Mouse (Mus musculus) liver, embryonic 14.5 days (tissue): ENCODE measurements at regions not wholly inside any gene's neighbourhood (a gene's known extent, or its start where the extent isn't known, plus 50 kb on each side); places are given as distances from the start of the nearest gene placed in this dataset.

Source experiments
- ATAC-seq: fragments of 200-750 bp; cut with Nextera tagmentation; 2 replicates; pipeline ENCODE4 v1.8.0; 2017; ENCODE audit warnings: moderate number of reproducible peaks, mild to moderate bottlenecking, moderate library complexity; ENCODE audit not compliant: insufficient read depth
- DNase-seq, 3 experiments: peaks; one replicate each; pipeline ENCODE4 v3.0.0-alpha.2; 2012 to 2013; ENCODE audit warnings: low read depth in 3 of 3, low spot score in 3 of 3
- H3K27ac ChIP-seq: fragments of 300-500 bp; sonication (generic); 2 replicates; pipeline ENCODE4 v1.5.1; 2014; ENCODE audit warnings: moderate library complexity, mild to moderate bottlenecking, control low read depth, inconsistent platforms
- H3K27me3 ChIP-seq: fragments of 300-500 bp; sonication (generic); 2 replicates; pipeline ENCODE4 v1.6.1; 2014; ENCODE audit warnings: mild to moderate bottlenecking, low read length, moderate library complexity; ENCODE audit not compliant: control insufficient read depth, insufficient read depth
- H3K36me3 ChIP-seq: fragments of 300-500 bp; sonication (generic); replicated peaks from 2 replicates; pipeline ENCODE4 v1.6.1; 2014; ENCODE audit warnings: low read depth; ENCODE audit not compliant: control insufficient read depth, insufficient read depth
- H3K4me1 ChIP-seq, 2 experiments: fragments of 200-500 bp in 1 of 2; fragments of 300-500 bp in 1 of 2; sonication (generic) in 1 of 2; replicated peaks; 2 replicates each; pipeline ENCODE4 v1.6.1; 2012 to 2014; ENCODE audit warnings: antibody characterized with exemption in 1 of 2, inconsistent platforms in 1 of 2, low read length in 1 of 2; ENCODE audit not compliant: control insufficient read depth in 2 of 2, insufficient read depth in 2 of 2
- H3K4me2 ChIP-seq: fragments of 300-500 bp; sonication (generic); 2 replicates; pipeline ENCODE4 v1.6.1; 2014; ENCODE audit warnings: low read depth, mild to moderate bottlenecking, control low read depth, moderate library complexity
- H3K4me3 ChIP-seq, 2 experiments: fragments of 200-500 bp in 1 of 2; fragments of 300-500 bp in 1 of 2; sonication (generic) in 1 of 2; 2 replicates each; pipeline ENCODE4 v1.5.1; 2012 to 2014; ENCODE audit warnings: low read depth in 2 of 2, low read length in 2 of 2, mild to moderate bottlenecking in 2 of 2, control low read depth in 1 of 2, inconsistent platforms in 1 of 2, moderate library complexity in 1 of 2; ENCODE audit not compliant: insufficient read depth in 1 of 2
- H3K9ac ChIP-seq: fragments of 300-500 bp; sonication (generic); replicated peaks from 2 replicates; pipeline ENCODE4 v1.6.1; 2014; ENCODE audit warnings: mild to moderate bottlenecking, control low read depth, moderate library complexity
- H3K9me3 ChIP-seq: fragments of 300-500 bp; sonication (generic); 2 replicates; pipeline ENCODE4 v1.6.1; 2016; ENCODE audit warnings: low read length, mixed read lengths; ENCODE audit not compliant: control insufficient read depth
- CTCF ChIP-seq: IDR thresholded peaks from 2 replicates; pipeline ENCODE4 v1.5.1; 2016; ENCODE audit warnings: antibody characterized with exemption, low read depth, control low read depth
- EP300 ChIP-seq: IDR thresholded peaks from 2 replicates; pipeline ENCODE4 v1.6.1; 2016; ENCODE audit warnings: antibody characterized with exemption, low read depth
- WGBS: fragments of 180-500 bp; shearing (Covaris S2); extraction: QIAGEN DNeasy Blood & Tissue Kit; methylation state at CpG from one replicate; pipeline ENCODE4 v1.1.7; 2014; ENCODE audit not compliant: insufficient replicate concordance; 5-methylcytosine and 5-hydroxymethylcytosine counted together

DNA sequence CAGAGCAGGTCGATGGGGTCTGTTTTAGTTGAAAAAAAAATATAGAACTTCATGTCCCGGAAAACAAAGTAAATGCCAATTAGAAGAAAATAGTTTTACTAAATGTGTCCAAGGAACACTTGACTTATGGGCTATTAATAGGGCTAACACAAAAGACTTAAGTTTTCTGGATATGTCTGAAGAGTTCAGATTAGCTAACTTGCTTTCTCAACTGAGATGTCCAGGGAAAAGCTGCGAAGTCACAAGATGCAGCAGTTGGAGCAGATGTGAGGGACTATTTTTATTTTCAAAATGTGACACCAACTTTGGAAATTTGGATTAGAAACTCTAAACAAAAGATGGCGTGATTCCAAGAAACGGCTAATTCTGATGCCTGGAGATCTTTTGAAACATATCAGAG lies 593.2 kb upstream of the Nrp1 start:
- no peak overlapping the region for H3K4me3 ChIP-seq
- DNase-seq (no peak), ATAC-seq (no peak)
- H3K4me2 ChIP-seq, result no peak overlapping the region
- H3K9me3 ChIP-seq, result no peaks in the 10 kb centered on the region
- no peak for TF ChIP-seq EP300
- TF ChIP-seq CTCF, result no peak
- H3K36me3 ChIP-seq, result no peaks in the 10 kb centered on the region
- H3K4me1 ChIP-seq, result no peaks in the 10 kb centered on the region
- WGBS, result 56% methylated on average over 5 of the region's 5 CpGs
- H3K9ac ChIP-seq, result no peak overlapping the region
- no peak overlapping the region for H3K27ac ChIP-seq
- no peaks in the 10 kb centered on the region for H3K27me3 ChIP-seq

DNA sequence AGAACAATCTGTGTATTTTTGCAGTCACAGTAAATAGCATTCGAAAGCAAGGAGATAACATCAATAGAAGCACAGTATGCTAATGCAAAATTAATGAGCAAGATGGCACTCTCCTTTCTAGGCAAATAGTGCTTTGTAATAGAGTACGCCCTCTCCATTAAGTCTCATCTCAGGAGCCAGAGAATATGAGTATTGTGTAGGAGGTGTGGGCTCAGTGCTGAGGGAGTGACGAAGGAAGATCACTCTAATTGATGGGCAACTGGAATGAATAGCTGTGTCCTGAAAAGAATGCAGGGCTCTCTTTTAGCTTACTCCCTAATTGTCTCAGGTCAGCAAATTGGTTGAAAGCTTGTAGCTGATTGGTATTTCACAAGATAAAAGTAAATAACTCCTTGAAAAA lies 590.1 kb upstream of the Nrp1 start:
- 57% methylated on average over 3 of the region's 3 CpGs for WGBS
- no peaks in the 10 kb centered on the region for H3K4me1 ChIP-seq

DNA sequence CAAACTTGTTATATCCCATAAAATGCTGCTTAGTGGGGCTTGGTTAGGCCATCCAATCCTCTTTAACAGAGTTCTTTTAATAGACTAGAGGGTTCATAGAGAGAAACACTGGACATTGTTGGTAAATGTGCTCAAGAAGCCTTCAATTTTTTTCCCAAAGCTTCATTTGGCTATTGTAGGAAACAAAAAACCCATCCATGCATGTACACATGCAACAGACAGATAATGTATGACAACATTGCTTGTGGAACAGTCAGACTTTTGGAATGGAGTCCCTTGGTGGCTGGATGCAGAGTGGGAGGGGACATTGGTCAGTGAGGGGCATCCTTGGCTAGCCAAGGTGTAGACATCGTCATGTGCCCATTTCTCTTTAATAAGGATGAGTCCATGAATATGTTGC lies 588.8 kb upstream of the Nrp1 start:
- no peak overlapping the region for H3K4me3 ChIP-seq
- no peaks in the 10 kb centered on the region for H3K27me3 ChIP-seq
- H3K9me3 ChIP-seq, result no peaks in the 10 kb centered on the region
- no peaks in the 10 kb centered on the region for H3K4me1 ChIP-seq
- DNase-seq (no peak), ATAC-seq (no peak)
- H3K36me3 ChIP-seq, result no peaks in the 10 kb centered on the region
- no peak overlapping the region for H3K27ac ChIP-seq
- 63% methylated on average over 1 of the region's 1 CpGs for WGBS
- H3K4me2 ChIP-seq, result no peak overlapping the region
- no peak overlapping the region for H3K9ac ChIP-seq
- no peak for TF ChIP-seq EP300
- TF ChIP-seq CTCF, result no peak

More for the DNA sequence above, 590.1 kb upstream of the Nrp1 start:
- H3K4me2 ChIP-seq, result no peak overlapping the region
- no peak overlapping the region for H3K27ac ChIP-seq
- H3K36me3 ChIP-seq, result no peaks in the 10 kb centered on the region
- H3K9ac ChIP-seq, result no peak overlapping the region
- no peaks in the 10 kb centered on the region for H3K9me3 ChIP-seq
- ATAC-seq, result no peak
- no peak for TF ChIP-seq CTCF
- TF ChIP-seq EP300, result no peak
- DNase-seq, result no peak
- H3K27me3 ChIP-seq, result no peaks in the 10 kb centered on the region
- H3K4me3 ChIP-seq, result no peak overlapping the region

DNA sequence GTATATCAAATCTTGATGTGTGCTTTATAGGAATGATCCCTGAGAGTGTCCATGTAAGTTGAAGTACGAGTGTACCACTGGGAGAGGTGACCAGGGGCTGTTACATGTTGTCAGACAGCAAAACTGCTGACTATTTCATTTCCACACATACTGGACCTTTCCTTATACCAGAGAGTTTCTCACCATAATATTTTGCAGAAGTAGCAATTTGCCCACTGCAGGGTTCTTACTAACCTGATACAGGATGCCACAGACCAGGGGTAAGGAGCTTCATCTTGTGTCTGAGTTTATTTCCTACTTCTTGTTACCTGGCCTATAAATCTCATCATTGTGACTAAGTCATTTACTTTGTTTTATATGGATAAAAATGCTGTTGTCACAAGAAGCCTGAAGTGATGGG lies 586.6 kb upstream of the Nrp1 start:
- Histone ChIP-seq H3K4me3 (no peak overlapping the region), H3K27ac (no peak overlapping the region), H3K9ac (no peak overlapping the region), H3K4me1 (no peaks in the 10 kb centered on the region), H3K4me2 (no peak overlapping the region), H3K9me3 (no peaks in the 10 kb centered on the region), H3K27me3 (no peaks in the 10 kb centered on the region), H3K36me3 (no peaks in the 10 kb centered on the region)
- no peak for DNase-seq
- no peak for TF ChIP-seq EP300
- TF ChIP-seq CTCF, result no peak
- WGBS, result 38% methylated on average over 1 of the region's 1 CpGs
- ATAC-seq, result no peak

DNA sequence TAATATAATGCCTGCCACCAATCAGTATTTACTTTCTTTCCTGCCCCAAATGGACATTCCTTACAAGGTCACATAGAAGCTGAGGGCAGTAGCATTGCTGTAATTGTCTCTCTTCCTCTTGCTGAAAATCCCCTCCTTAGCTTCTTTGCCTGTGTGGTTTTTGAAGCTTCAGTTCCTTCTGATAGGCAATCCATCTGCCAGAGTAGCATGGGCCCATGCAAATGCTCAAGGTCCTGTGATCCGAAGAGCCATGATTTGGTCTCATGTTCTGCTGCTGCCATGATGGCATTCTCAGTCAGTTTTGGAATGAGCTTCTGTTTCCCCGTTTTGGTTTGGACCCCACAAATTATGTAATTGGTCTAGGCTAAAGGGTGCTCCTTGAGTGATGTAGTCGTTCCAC lies 586.0 kb upstream of the Nrp1 start:
- Histone ChIP-seq H3K27ac (no peak overlapping the region), H3K36me3 (no peaks in the 10 kb centered on the region), H3K9me3 (no peaks in the 10 kb centered on the region), H3K4me1 (no peaks in the 10 kb centered on the region), H3K27me3 (no peaks in the 10 kb centered on the region), H3K4me2 (no peak overlapping the region), H3K4me3 (no peak overlapping the region), H3K9ac (no peak overlapping the region)
- ATAC-seq, result no peak
- no peak for DNase-seq
- TF ChIP-seq CTCF, result no peak
- no peak for TF ChIP-seq EP300
- WGBS, result 57% methylated on average over 3 of the region's 3 CpGs

DNA sequence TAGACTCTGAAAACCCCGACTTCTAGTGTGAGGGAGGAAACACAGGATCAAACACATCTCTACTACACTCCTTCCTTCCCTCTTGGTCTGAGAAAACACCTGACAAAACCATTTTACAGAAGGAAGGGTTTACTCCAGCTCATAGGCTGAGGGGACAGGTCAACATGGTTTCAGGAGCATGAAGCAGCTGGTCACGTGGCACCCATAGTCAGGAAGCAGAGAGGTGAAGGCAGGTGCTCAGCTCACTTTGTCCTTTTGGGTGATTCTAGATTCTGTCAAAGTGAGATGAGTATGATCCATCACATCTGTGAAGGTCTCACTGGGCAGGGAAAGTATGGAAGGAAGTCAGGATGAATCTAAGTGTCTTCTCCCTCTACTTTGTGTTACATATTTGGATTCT lies 585.5 kb upstream of the Nrp1 start:
- H3K36me3 ChIP-seq, result no peaks in the 10 kb centered on the region
- DNase-seq, result no peak
- H3K9me3 ChIP-seq, result no peaks in the 10 kb centered on the region
- no peak for ATAC-seq
- 55% methylated on average over 2 of the region's 2 CpGs for WGBS
- no peak overlapping the region for H3K4me3 ChIP-seq
- no peak overlapping the region for H3K9ac ChIP-seq
- no peak for TF ChIP-seq EP300
- TF ChIP-seq CTCF, result no peak
- no peak overlapping the region for H3K27ac ChIP-seq
- no peaks in the 10 kb centered on the region for H3K27me3 ChIP-seq
- no peak overlapping the region for H3K4me2 ChIP-seq
- H3K4me1 ChIP-seq, result no peaks in the 10 kb centered on the region
